10 mouse cellular contexts compared by ENCODE assay signal in the genomic region with DNA sequence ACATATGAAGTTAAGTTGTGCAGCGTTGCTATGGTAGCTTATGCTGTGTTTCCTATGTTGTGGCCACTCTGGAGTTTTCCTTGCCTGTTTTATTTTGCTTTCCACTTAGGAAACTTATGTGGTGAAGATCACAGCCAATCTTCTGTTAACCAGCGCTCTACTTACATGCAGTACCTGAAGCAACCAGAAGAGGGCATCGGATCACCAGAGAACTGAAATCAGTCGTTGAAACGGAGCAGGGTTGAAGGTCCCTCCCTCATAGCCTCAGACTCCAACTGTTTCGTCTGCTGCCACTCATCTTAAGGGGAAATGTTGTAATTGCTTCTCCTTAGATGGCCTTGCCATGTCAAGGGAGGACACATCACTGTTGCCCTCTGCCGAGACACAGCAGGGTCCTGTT. TPM values are rescaled to one million over a fixed set of nuclear protein-coding genes. Genes with fewer than 3 reads are reported as not detected.
DNase-seq lines count a peak whose midpoint lies in the region; ATAC-seq and TF ChIP-seq lines count a peak whose summit lies in the region.
"Had no signal": no experiment of that assay in that cellular context is flagged by ENCODE, and none has a peak within 500 bp of the region (broad histone marks: within the 10 kb centered on the region; RNA-seq: fewer than 3 reads in every experiment).

No protein-coding gene starts in this region.

- peak; percentile 75 for ATAC-seq in erythroblast, adult 5-6 weeks (replicated peaks; ENCODE audit: low FRiP score, poor library complexity, severe bottlenecking)

- H3K4me1 ChIP-seq in bone marrow, adult 2 months (ENCODE audit: control insufficient read depth, insufficient read depth, low read length) = peaks cover 3% of the 10 kb centered on the region
- H3K4me1 ChIP-seq: heart, embryonic 13.5 days had no signal

- WGBS in bone marrow, adult 2 months = 7% methylated on average over 7 of the region's 7 CpGs

- DNase-seq in urinary bladder, postnatal 25 days (ENCODE audit: low spot score) = peak; percentile 79
- no peak for DNase-seq in urinary bladder, adult 2 months (ENCODE audit: low spot score)
- peak; percentile 86 for DNase-seq in kidney, adult 9 months
- peak; percentile 65 to 76 for DNase-seq in lung, adult 18-20 months
- DNase-seq in retina, adult 2 months (ENCODE audit: low read depth, low spot score) = peak; percentile 29
- DNase-seq in thymus, postnatal 36 days = peak; percentile 40 to 53

- no peak for TF ChIP-seq POLR2A in bone marrow, adult 2 months (IDR thresholded peaks at IDR 0.05; ENCODE audit: borderline replicate concordance, control insufficient read depth, low read depth, low read length)

- TF ChIP-seq CTCF in bone marrow, adult 2 months (IDR thresholded peaks at IDR 0.05; ENCODE audit: control insufficient read depth, insufficient read depth, low read length) = peak; percentile 70

- no peak overlapping the region for H3K27ac ChIP-seq in bone marrow, adult 2 months (ENCODE audit: control insufficient read depth, insufficient read depth, low read depth, low read length, poor library complexity)
- H3K27ac ChIP-seq: heart, embryonic 13.5 days had no signal

- no peak overlapping the region for H3K4me3 ChIP-seq in bone marrow, adult 2 months (replicated peaks; ENCODE audit: control insufficient read depth, low read depth, low read length)
- H3K4me3 ChIP-seq: heart, embryonic 13.5 days had no signal

RNA-seq across cellular contexts. Expression of a gene that starts 3.1 kb away (rescaled TPM):
- 0.46 and 0.73 TPM in 2 replicates for polyA plus RNA-seq in urinary bladder, adult 2 months (2012; rRNA removed)
- polyA plus RNA-seq in bone marrow, adult 2 months (2011; ENCODE audit: insufficient read depth, insufficient read length, low replicate concordance, missing spikeins) = not detected in 2 replicates
- not detected in 2 replicates for total RNA-seq in erythroblast, adult 5-6 weeks (2015; ENCODE audit: low replicate concordance)
- total RNA-seq in erythroblast, adult 5-6 weeks (2017; ENCODE audit: low replicate concordance) = not detected in 2 replicates

RNA-seq across cellular contexts. Expression of a gene that starts 7.4 kb away (rescaled TPM):
- not detected in 2 replicates for polyA plus RNA-seq in urinary bladder, adult 2 months (2012; rRNA removed)
- not detected in 2 replicates for polyA plus RNA-seq in bone marrow, adult 2 months (2011; ENCODE audit: insufficient read depth, insufficient read length, low replicate concordance, missing spikeins)
- 11.5 TPM in 1 of 2 replicates, not detected in the other for total RNA-seq in erythroblast, adult 5-6 weeks (2015; ENCODE audit: low replicate concordance)
- not detected in 2 replicates for total RNA-seq in erythroblast, adult 5-6 weeks (2017; ENCODE audit: low replicate concordance)
- polyA plus RNA-seq: heart, embryonic 13.5 days; stomach, embryonic 16.5 days had no signal

RNA-seq across cellular contexts. Expression of a gene that starts 11.3 kb away (rescaled TPM):
- 1.4 and 1.5 TPM in 2 replicates for polyA plus RNA-seq in urinary bladder, adult 2 months (2012; rRNA removed)
- not detected in 2 replicates for polyA plus RNA-seq in bone marrow, adult 2 months (2011; ENCODE audit: insufficient read depth, insufficient read length, low replicate concordance, missing spikeins)
- not detected in 2 replicates for total RNA-seq in erythroblast, adult 5-6 weeks (2015; ENCODE audit: low replicate concordance)
- total RNA-seq in erythroblast, adult 5-6 weeks (2017; ENCODE audit: low replicate concordance) = not detected in 2 replicates
- polyA plus RNA-seq: heart, embryonic 13.5 days; stomach, embryonic 16.5 days had no signal

RNA-seq across cellular contexts. Expression of a gene that starts 47.3 kb away (rescaled TPM):
- polyA plus RNA-seq in urinary bladder, adult 2 months (2012; rRNA removed) = 5.0 and 7.0 TPM in 2 replicates
- polyA plus RNA-seq in bone marrow, adult 2 months (2011; ENCODE audit: insufficient read depth, insufficient read length, low replicate concordance, missing spikeins) = 2.9 and 6.3 TPM in 2 replicates
- total RNA-seq in erythroblast, adult 5-6 weeks (2015; ENCODE audit: low replicate concordance) = 1.5 and 2.1 TPM in 2 replicates
- total RNA-seq in erythroblast, adult 5-6 weeks (2017; ENCODE audit: low replicate concordance) = 0.26 and 3.8 TPM in 2 replicates
